Mouse (Mus musculus) intestine, postnatal 0 days (tissue): ENCODE data around the gene Ppp2r5e. TPM values are rescaled to one million over a fixed set of nuclear protein-coding genes. Genes with fewer than 3 reads are reported as not detected.

ENCODE experiments used
- ATAC-seq: fragments of 200-750 bp; cut with Nextera tagmentation; 2 replicates; pipeline ENCODE4 v1.8.0; 2017; ENCODE audit warnings: mild to moderate bottlenecking, moderate TSS enrichment, moderate library complexity
- H3K27ac ChIP-seq: fragments of 300-500 bp; sonication (generic); 2 replicates; pipeline ENCODE4 v1.5.1; 2014; ENCODE audit warnings: mild to moderate bottlenecking, low read depth, low read length, moderate library complexity
- H3K27me3 ChIP-seq: fragments of 300-500 bp; sonication (generic); replicated peaks from 2 replicates; pipeline ENCODE4 v1.6.1; 2014; ENCODE audit warnings: low read length, mixed read lengths; ENCODE audit not compliant: control insufficient read depth, insufficient read depth
- H3K36me3 ChIP-seq: fragments of 300-500 bp; sonication (generic); 2 replicates; pipeline ENCODE4 v1.6.1; 2014; ENCODE audit warnings: mild to moderate bottlenecking, moderate library complexity; ENCODE audit not compliant: control insufficient read depth, insufficient read depth
- H3K4me1 ChIP-seq: fragments of 300-500 bp; sonication (generic); replicated peaks from 2 replicates; pipeline ENCODE4 v1.6.1; 2014; ENCODE audit warnings: antibody characterized with exemption, low read length, mixed read lengths; ENCODE audit not compliant: control insufficient read depth, insufficient read depth
- H3K4me2 ChIP-seq: fragments of 300-500 bp; sonication (generic); replicated peaks from 2 replicates; pipeline ENCODE4 v1.6.1; 2014; ENCODE audit warnings: low read depth, mild to moderate bottlenecking, moderate library complexity
- H3K4me3 ChIP-seq: fragments of 300-500 bp; sonication (generic); 2 replicates; pipeline ENCODE4 v1.5.1; 2014; ENCODE audit warnings: low read depth, low read length
- H3K9ac ChIP-seq: fragments of 300-500 bp; sonication (generic); 2 replicates; pipeline ENCODE4 v1.6.1; 2014; ENCODE audit warnings: mild to moderate bottlenecking, low read depth, low read length
- H3K9me3 ChIP-seq: fragments of 300-500 bp; sonication (generic); 2 replicates; pipeline ENCODE4 v1.6.1; 2016; ENCODE audit warnings: mixed run types; ENCODE audit not compliant: control insufficient read depth
- CTCF ChIP-seq: sonication (generic); IDR thresholded peaks from 2 replicates; pipeline ENCODE4 v1.5.1; 2016; ENCODE audit warnings: low read depth, mild to moderate bottlenecking, control low read depth, antibody characterized with exemption, moderate library complexity
- WGBS: fragments of 180-500 bp; shearing (Covaris S2); extraction: QIAGEN DNeasy Blood & Tissue Kit; methylation state at CpG from one replicate; pipeline ENCODE4 v1.1.7; 2014; 5-methylcytosine and 5-hydroxymethylcytosine counted together
- polyA plus RNA-seq: library from polyadenylated mRNA; unstranded; fragments of >200 nt; fragmentation: Nextera tagmentation; extraction: Ambion mirVana; gene quantifications from 2 replicates; pipeline ENCODE4 v1.2.1, GENCODE M21; 2015

Gene Ppp2r5e
- polyA plus RNA-seq, 1 experiment from 2014 or later, result 7.3 TPM

DNA sequence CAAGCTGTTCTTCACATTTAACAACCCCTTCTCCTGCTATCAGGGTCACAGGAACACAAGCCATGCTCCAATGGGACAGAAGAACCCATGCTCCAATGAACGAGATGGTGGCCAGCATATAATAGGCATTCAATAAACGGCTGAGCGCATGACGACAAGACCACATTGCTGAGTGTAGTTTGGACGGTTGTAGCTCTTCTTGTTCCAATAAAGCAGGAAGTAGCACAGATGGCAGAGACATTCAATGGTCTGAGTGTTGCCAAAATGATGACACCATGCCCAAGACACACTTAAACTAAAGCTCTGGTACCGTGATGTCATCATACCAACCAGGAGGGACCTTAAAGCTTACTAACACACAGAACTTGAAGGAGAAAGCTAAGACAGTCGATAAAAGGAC is 16.7 kb upstream of the Ppp2r5e start:
- no peak overlapping the region for H3K4me2 ChIP-seq
- no peak overlapping the region for H3K4me3 ChIP-seq
- WGBS, result 71% methylated on average over 7 of the region's 7 CpGs
- ATAC-seq, result no peak
- no peak for TF ChIP-seq CTCF
- no peaks in the 10 kb centered on the region for H3K4me1 ChIP-seq
- no peak overlapping the region for H3K27ac ChIP-seq
- H3K9ac ChIP-seq, result no peak overlapping the region
- H3K9me3 ChIP-seq, result no peaks in the 10 kb centered on the region
- H3K36me3 ChIP-seq, result no peaks in the 10 kb centered on the region
- H3K27me3 ChIP-seq, result no peaks in the 10 kb centered on the region

DNA sequence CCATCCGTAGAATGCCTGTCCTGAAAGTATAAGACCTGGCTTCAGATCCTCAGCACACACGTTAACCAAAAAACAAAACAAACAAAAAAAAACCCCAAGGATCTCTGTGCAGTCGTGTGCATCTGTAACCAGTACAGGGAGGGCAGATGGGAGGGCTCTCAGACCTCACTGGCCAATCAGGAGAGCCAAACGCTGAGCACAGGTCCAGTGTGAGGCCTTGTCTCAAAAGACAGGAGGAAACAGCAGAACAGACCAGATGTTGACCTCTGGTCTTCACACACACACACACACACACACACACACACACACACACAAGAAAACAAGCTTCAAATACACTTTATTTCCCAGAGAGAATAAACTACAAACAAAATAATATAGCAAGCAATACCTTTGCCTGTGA is 3.4 kb upstream of the Ppp2r5e start:
- 22% methylated on average over 4 of the region's 4 CpGs for WGBS
- no peak overlapping the region for H3K4me3 ChIP-seq

DNA sequence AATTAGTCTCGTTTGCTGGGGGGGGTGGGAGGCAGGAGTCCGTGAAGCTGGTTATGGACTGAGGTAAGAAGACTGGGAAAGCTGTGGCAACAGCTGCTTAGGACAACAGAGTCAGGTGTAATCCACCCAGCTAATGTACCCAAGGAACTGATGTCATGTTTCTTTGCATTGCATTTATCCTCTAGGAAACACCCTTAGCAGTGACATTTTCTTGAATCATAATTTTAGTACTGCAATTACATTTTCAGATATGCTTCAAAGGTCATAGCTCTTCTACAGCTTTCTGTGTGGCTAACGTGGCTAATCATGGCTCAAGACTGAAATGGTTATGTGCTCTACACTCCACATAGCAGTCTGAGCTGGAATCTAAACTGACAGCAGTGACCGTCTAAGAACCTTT is 2.9 kb upstream of the Ppp2r5e start:
- no peak for ATAC-seq
- WGBS, result 58% methylated on average over 4 of the region's 4 CpGs

More for the DNA sequence above, 3.4 kb upstream of the Ppp2r5e start:
- H3K4me1 ChIP-seq, result no peaks in the 10 kb centered on the region
- no peaks in the 10 kb centered on the region for H3K9me3 ChIP-seq
- TF ChIP-seq CTCF, result no peak
- no peak overlapping the region for H3K9ac ChIP-seq
- H3K27ac ChIP-seq, result no peak overlapping the region
- H3K27me3 ChIP-seq, result no peaks in the 10 kb centered on the region
- H3K4me2 ChIP-seq, result peak overlapping the region; percentile 47
- ATAC-seq, result no peak
- no peaks in the 10 kb centered on the region for H3K36me3 ChIP-seq

DNA sequence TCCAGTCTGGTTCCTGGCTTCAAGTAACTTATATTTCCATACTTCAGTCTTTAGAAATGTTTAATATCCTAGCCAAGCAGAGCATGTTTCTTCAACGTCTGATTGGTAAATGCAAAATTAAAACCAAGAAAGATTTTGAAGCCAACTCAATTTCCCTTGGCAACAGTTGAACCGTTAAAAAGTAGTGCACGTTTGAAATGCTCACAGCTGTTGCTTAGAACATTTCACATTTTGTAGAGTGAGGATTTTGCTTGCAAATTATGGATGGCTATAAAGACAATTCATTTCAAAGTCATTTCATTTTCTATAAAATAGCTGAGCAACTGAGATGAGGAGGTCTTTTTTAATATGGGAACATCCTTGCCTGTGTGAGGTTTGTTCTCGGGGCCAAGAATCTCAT is 1.7 kb upstream of the Ppp2r5e start:
- Histone ChIP-seq H3K27me3 (no peaks in the 10 kb centered on the region), H3K27ac (no peak overlapping the region), H3K9ac (no peak overlapping the region), H3K4me3 (no peak overlapping the region), H3K4me1 (no peaks in the 10 kb centered on the region), H3K36me3 (no peaks in the 10 kb centered on the region), H3K4me2 (no peak overlapping the region), H3K9me3 (no peaks in the 10 kb centered on the region)
- no peak for TF ChIP-seq CTCF
- ATAC-seq, result no peak
- WGBS, result 86% methylated on average over 4 of the region's 4 CpGs

More for the DNA sequence above, 2.9 kb upstream of the Ppp2r5e start:
- H3K27me3 ChIP-seq, result no peaks in the 10 kb centered on the region
- H3K27ac ChIP-seq, result no peak overlapping the region
- H3K4me3 ChIP-seq, result no peak overlapping the region
- H3K9ac ChIP-seq, result no peak overlapping the region
- H3K36me3 ChIP-seq, result no peaks in the 10 kb centered on the region
- H3K4me1 ChIP-seq, result no peaks in the 10 kb centered on the region
- no peaks in the 10 kb centered on the region for H3K9me3 ChIP-seq
- no peak for TF ChIP-seq CTCF
- H3K4me2 ChIP-seq, result peak overlapping the region; percentile 47

DNA sequence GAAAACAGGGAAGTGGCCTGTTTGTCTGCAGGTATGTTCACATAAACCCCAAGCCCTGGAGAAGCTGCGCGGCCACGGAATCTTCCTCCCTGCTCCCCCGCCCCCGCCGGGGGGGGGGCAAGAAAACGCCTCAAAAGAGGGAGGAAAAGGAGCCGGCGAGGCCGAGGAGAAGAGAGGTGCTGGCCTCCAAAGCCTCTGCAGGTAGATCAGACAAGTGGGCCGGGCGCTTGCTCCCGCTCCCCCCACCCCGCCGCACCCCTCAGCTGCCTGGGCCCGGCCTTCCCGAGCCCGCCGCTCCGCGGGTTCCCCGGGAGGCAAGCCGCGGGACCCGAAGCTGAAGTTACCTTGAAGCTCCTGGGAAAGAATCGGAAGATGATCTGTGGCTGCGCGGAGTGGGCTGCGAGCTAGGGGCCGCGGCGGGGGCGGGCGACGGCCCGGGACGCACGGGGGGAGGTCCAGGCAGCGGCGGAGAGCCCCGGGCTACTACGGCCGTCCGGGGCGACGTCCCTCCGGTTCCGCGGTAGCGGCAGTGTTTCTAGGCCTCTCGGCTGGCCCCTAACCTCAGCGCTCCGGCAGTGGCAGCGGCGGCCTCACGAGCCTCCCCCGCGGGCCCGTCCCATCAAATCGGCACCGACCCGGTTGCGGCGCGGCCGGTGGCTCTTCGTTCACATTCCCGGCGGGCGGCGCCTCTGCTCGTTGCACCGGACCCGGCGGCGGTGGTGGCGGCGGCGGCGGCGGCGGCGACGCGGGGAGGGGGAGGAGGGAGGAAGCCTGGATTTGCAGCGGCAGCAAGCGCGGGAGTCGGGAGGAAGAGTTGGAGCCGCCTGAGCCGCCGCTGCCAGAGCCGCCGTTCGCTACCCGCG is 523 bp downstream of the Ppp2r5e start:
- ATAC-seq, result peak; percentile 51
- Histone ChIP-seq H3K36me3 (peaks cover 9% of the 10 kb centered on the region), H3K4me3 (peak overlapping the region; percentile 95), H3K27ac (peak overlapping the region; percentile 95), H3K4me2 (peak overlapping the region; percentile 85), H3K4me1 (no peaks in the 10 kb centered on the region), H3K27me3 (no peaks in the 10 kb centered on the region), H3K9me3 (no peaks in the 10 kb centered on the region), H3K9ac (peak overlapping the region; percentile 95)
- under 1% methylated on average over 65 of the region's 97 CpGs for WGBS
- no peak for TF ChIP-seq CTCF

DNA sequence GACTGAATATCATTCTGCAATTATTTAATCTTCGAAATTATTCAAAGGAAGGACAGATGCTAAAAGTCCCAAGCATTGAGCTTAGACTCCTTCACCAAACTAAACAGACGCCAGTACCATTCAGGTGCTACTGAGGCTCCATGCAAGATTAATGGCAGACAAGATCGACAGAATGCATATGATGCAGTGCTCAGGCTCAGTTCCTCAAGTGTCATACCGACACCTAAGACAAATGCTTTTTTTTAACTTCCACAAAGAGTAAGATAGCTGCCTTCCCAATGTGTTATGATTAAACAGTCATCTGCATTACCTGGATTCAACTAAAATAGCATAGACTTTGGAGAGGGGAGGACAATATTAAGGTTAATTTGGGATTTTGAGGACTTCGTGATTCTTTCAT is 1.6 kb downstream of the Ppp2r5e start:
- 40% methylated on average over 5 of the region's 5 CpGs for WGBS
- no peak overlapping the region for H3K9ac ChIP-seq
- peak overlapping the region; percentile 95 for H3K4me3 ChIP-seq
- no peaks in the 10 kb centered on the region for H3K27me3 ChIP-seq
- no peak for ATAC-seq
- no peak for TF ChIP-seq CTCF
- no peak overlapping the region for H3K27ac ChIP-seq
- H3K9me3 ChIP-seq, result no peaks in the 10 kb centered on the region
- peaks cover 17% of the 10 kb centered on the region for H3K36me3 ChIP-seq
- no peaks in the 10 kb centered on the region for H3K4me1 ChIP-seq
- peak overlapping the region; percentile 85 for H3K4me2 ChIP-seq
